Mouse (Mus musculus): ENCODE data around the gene Fto. TPM values are rescaled to one million over a fixed set of nuclear protein-coding genes. Genes with fewer than 3 reads are reported as not detected.

Gene Fto
- polyA plus RNA-seq, 1 experiment from 2014 or later, result 114 TPM

GRCm38 (mm10) chr8:91365804-91366203, 52.5 kb downstream of the Fto start:
- Histone ChIP-seq H3K4me2 (replicated peaks) (no peak overlapping the region), H3K9me3 (no peaks in the 10 kb centered on the region), H3K36me3 (no peaks in the 10 kb centered on the region), H3K4me1 (peaks cover 22% of the 10 kb centered on the region), H3K4me3 (no peak overlapping the region), H3K27me3 (no peaks in the 10 kb centered on the region; the same call in 1 of the 2 replicates), H3K9ac (replicated peaks) (no peak overlapping the region), H3K27ac (replicated peaks) (no peak overlapping the region)
- ATAC-seq (replicated peaks), result peak; percentile 58; the same call in 1 of the 2 replicates

GRCm38 (mm10) chr8:91370899-91371298, 57.6 kb downstream of the Fto start:
- WGBS, result 72% methylated on average over 12 of the region's 12 CpGs
- H3K4me1 ChIP-seq, result peaks cover 4% of the 10 kb centered on the region
- H3K27me3 ChIP-seq, result peaks cover 6% of the 10 kb centered on the region; the same call in 1 of the 2 replicates
- H3K4me2 ChIP-seq (replicated peaks), result no peak overlapping the region
- ATAC-seq (replicated peaks), result no peak
- H3K9ac ChIP-seq (replicated peaks), result no peak overlapping the region
- H3K36me3 ChIP-seq, result no peaks in the 10 kb centered on the region
- no peak overlapping the region for H3K27ac ChIP-seq (replicated peaks)
- H3K9me3 ChIP-seq, result no peaks in the 10 kb centered on the region
- no peak overlapping the region for H3K4me3 ChIP-seq

DNA sequence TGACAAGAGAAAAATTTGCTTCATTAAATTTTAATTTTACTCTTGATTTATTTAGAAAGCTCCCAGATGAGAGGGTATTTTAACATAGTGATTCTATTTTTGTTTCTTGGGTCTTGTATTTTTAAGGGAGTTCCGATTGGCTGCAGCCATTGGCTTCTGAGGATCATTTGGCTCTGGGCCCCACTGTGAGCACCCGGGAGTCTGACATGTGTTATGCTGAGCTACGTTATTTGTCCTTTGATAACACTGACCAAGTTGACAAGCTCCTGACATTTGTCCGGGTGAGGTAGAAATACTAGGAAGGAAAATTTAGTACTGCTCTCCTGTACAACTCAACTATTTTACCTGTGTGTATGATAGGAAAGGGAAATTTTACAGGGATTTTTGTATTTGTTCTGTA, 58.7 kb downstream of the Fto start:
- WGBS, result 52% methylated on average over 4 of the region's 4 CpGs
- Histone ChIP-seq H3K4me2 (replicated peaks) (no peak overlapping the region), H3K9me3 (no peaks in the 10 kb centered on the region), H3K27ac (replicated peaks) (no peak overlapping the region), H3K27me3 (peaks cover 6% of the 10 kb centered on the region; the same call in 1 of the 2 replicates), H3K9ac (replicated peaks) (no peak overlapping the region), H3K36me3 (no peaks in the 10 kb centered on the region), H3K4me3 (no peak overlapping the region), H3K4me1 (peaks cover 5% of the 10 kb centered on the region)
- no peak for ATAC-seq (replicated peaks)

GRCm38 (mm10) chr8:91372780-91373577, 59.7 kb downstream of the Fto start:
- WGBS, result 77% methylated on average over 9 of the region's 9 CpGs
- Histone ChIP-seq H3K27me3 (peaks cover 6% of the 10 kb centered on the region; the same call in 1 of the 2 replicates), H3K9me3 (no peaks in the 10 kb centered on the region), H3K36me3 (no peaks in the 10 kb centered on the region), H3K4me1 (peaks cover 5% of the 10 kb centered on the region), H3K4me3 (no peak overlapping the region), H3K4me2 (replicated peaks) (no peak overlapping the region), H3K9ac (replicated peaks) (no peak overlapping the region), H3K27ac (replicated peaks) (no peak overlapping the region)
- no peak for ATAC-seq (replicated peaks)

GRCm38 (mm10) chr8:91375054-91375938, 62.0 kb downstream of the Fto start:
- Histone ChIP-seq H3K9me3 (no peaks in the 10 kb centered on the region), H3K4me3 (no peak overlapping the region), H3K4me1 (peaks cover 5% of the 10 kb centered on the region), H3K27ac (replicated peaks) (no peak overlapping the region), H3K27me3 (peaks cover 6% of the 10 kb centered on the region; the same call in 1 of the 2 replicates), H3K9ac (replicated peaks) (no peak overlapping the region), H3K4me2 (replicated peaks) (no peak overlapping the region), H3K36me3 (no peaks in the 10 kb centered on the region)
- no peak for ATAC-seq (replicated peaks)
- WGBS, result 55% methylated on average over 20 of the region's 20 CpGs

DNA sequence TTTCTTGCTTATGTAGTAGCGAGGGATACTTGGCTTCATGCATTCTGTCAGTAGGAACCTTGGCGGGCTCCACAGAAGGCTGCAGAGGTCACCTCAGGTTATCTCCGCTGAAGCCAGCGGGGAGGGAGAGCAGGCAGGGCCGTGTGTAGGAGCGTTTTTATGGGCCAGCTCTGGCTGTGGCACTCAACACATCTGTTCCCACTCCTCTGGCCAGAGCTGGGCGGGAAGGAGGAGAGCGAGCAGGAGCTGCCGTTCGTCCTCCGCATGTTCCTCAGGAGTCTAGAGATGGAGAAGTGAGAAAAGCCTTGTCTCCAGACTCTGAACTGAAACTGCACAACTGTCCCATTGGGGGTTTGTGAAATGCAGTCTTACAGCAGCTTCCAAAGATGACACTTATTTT, 63.5 kb downstream of the Fto start:
- ATAC-seq (replicated peaks), result no peak
- Histone ChIP-seq H3K27me3 (peaks cover 6% of the 10 kb centered on the region; the same call in 1 of the 2 replicates), H3K27ac (replicated peaks) (no peak overlapping the region), H3K9ac (replicated peaks) (no peak overlapping the region), H3K4me1 (peaks cover 15% of the 10 kb centered on the region), H3K36me3 (no peaks in the 10 kb centered on the region), H3K4me3 (no peak overlapping the region), H3K4me2 (replicated peaks) (no peak overlapping the region), H3K9me3 (no peaks in the 10 kb centered on the region)
- WGBS, result 54% methylated on average over 11 of the region's 11 CpGs

GRCm38 (mm10) chr8:91377275-91377674, 64.0 kb downstream of the Fto start:
- H3K27ac ChIP-seq (replicated peaks), result no peak overlapping the region
- H3K9me3 ChIP-seq, result no peaks in the 10 kb centered on the region
- H3K36me3 ChIP-seq, result no peaks in the 10 kb centered on the region
- peaks cover 6% of the 10 kb centered on the region; the same call in 1 of the 2 replicates for H3K27me3 ChIP-seq
- no peak overlapping the region for H3K4me3 ChIP-seq
- no peak overlapping the region for H3K9ac ChIP-seq (replicated peaks)
- H3K4me2 ChIP-seq (replicated peaks), result no peak overlapping the region
- peaks cover 16% of the 10 kb centered on the region for H3K4me1 ChIP-seq
- WGBS, result 57% methylated on average over 6 of the region's 6 CpGs
- ATAC-seq (replicated peaks), result no peak

DNA sequence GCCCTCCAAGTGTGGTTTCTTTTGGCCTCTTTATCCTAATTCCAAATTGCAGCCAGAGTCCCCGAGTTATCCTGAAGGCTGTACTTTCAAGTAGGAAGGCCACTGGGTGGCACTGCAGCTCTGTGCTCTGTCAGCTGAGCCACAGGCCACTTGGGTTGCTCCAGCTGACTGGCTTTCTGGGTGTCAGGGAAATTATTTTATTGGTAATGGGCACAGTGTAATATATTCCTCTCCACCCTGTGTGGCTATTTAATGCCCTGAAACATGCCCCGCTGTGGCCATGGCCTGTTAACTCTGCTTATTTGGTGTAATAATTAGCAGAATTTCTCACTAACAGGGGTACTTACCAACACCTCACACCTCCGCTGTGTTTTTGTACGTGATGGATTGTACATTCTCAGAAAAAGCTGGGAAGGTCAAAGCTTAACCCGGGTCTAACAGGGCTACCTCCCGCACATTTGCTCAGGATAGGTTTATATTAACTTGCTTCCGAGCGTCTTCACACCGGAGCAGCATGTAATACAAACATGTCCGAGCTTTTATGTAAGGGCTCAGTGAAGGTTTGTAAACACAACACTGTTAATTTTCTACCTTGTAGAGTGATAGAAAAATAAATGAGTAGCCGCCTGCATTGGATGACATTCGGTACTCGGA, 65.6 kb downstream of the Fto start:
- no peaks in the 10 kb centered on the region for H3K9me3 ChIP-seq
- peaks cover 26% of the 10 kb centered on the region for H3K4me1 ChIP-seq
- no peak overlapping the region for H3K4me2 ChIP-seq (replicated peaks)
- 78% methylated on average over 13 of the region's 13 CpGs for WGBS
- peak; percentile 61 for ATAC-seq (replicated peaks)
- peaks cover 4% of the 10 kb centered on the region; the same call in 1 of the 2 replicates for H3K27me3 ChIP-seq
- no peak overlapping the region for H3K4me3 ChIP-seq
- H3K27ac ChIP-seq (replicated peaks), result no peak overlapping the region
- H3K36me3 ChIP-seq, result no peaks in the 10 kb centered on the region
- no peak overlapping the region for H3K9ac ChIP-seq (replicated peaks)

- peaks cover 29% of the 10 kb centered on the region for H3K4me1 ChIP-seq
- WGBS, result 18% methylated on average over 10 of the region's 10 CpGs
- no peak overlapping the region for H3K27ac ChIP-seq (replicated peaks)
- no peak overlapping the region for H3K4me2 ChIP-seq (replicated peaks)
- H3K9ac ChIP-seq (replicated peaks), result no peak overlapping the region
- H3K36me3 ChIP-seq, result no peaks in the 10 kb centered on the region
- H3K9me3 ChIP-seq, result no peaks in the 10 kb centered on the region
- no peak overlapping the region for H3K4me3 ChIP-seq
- ATAC-seq (replicated peaks), result no peak
- no peaks in the 10 kb centered on the region for H3K27me3 ChIP-seq
These were observed 67.6 kb downstream of the Fto start for GRCm38 (mm10) chr8:91380796-91381542.

- ATAC-seq (replicated peaks), result no peak
- Histone ChIP-seq H3K4me2 (replicated peaks) (no peak overlapping the region), H3K4me1 (peaks cover 29% of the 10 kb centered on the region), H3K27ac (replicated peaks) (no peak overlapping the region), H3K9me3 (no peaks in the 10 kb centered on the region), H3K9ac (replicated peaks) (no peak overlapping the region), H3K4me3 (no peak overlapping the region), H3K27me3 (no peaks in the 10 kb centered on the region), H3K36me3 (no peaks in the 10 kb centered on the region)
- WGBS, result 9% methylated on average over 7 of the region's 7 CpGs
These were observed 68.3 kb downstream of the Fto start for GRCm38 (mm10) chr8:91381543-91382106.

DNA sequence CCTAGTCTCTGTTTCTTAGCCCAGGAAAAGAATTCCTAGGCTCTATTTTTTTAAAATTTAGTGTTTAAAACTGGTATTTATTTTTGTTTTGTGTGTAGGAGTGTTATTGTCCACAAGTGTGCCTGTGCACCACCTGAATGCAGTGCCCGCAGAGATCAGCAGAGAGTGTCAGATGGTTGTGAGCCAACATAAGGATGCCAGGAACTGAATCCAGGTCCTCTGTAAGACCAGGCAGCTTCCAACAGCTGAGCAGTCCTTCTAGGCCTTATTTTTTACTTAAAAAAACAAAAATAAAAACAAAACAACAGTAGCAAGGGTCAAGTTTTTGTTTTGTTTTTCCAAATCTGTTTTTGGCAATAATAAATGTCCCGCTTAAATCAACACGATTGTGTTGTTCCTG, 69.9 kb downstream of the Fto start:
- H3K9ac ChIP-seq (replicated peaks), result no peak overlapping the region
- H3K27me3 ChIP-seq, result no peaks in the 10 kb centered on the region
- no peak overlapping the region for H3K4me2 ChIP-seq (replicated peaks)
- no peaks in the 10 kb centered on the region for H3K9me3 ChIP-seq
- H3K27ac ChIP-seq (replicated peaks), result no peak overlapping the region
- ATAC-seq (replicated peaks), result no peak
- H3K4me1 ChIP-seq, result peaks cover 27% of the 10 kb centered on the region
- no peak overlapping the region for H3K4me3 ChIP-seq
- no peaks in the 10 kb centered on the region for H3K36me3 ChIP-seq
- WGBS, result 56% methylated on average over 3 of the region's 3 CpGs

Data from forebrain, embryonic 15.5 days (tissue).